Mouse (Mus musculus) ES-Bruce4 (cell line): ENCODE results near the gene 1700013H16Rik.

Source experiments
- CTCF ChIP-seq: IDR thresholded peaks from one replicate; pipeline ENCODE4 v1.8.1; 2011; ENCODE audit warnings: low read depth, low read length
- EP300 ChIP-seq: IDR thresholded peaks from 2 replicates; pipeline ENCODE4 v1.6.1; 2011; ENCODE audit warnings: low read depth, low read length; ENCODE audit not compliant: insufficient read depth

GRCm38 (mm10) chrX:53752851-53753250, 4.8 kb downstream of the 1700013H16Rik start:
- no peak for TF ChIP-seq CTCF
- no peak for TF ChIP-seq EP300
